In genomic region chr1:177258343-177259037, GRCm38 (mm10) we compare ENCODE assay signal across 8 mouse cellular contexts. TPM values are rescaled to one million over a fixed set of nuclear protein-coding genes. Genes with fewer than 3 reads are reported as not detected.
DNase-seq lines count a peak whose midpoint lies in the region; ATAC-seq and TF ChIP-seq lines count a peak whose summit lies in the region.

No protein-coding gene starts in this region.

- under 1% methylated on average over 55 of the region's 86 CpGs for WGBS in heart, embryonic 12.5 days
- WGBS in kidney, postnatal 0 days: 0% methylated on average over 49 of the region's 86 CpGs
- WGBS in liver, embryonic 11.5 days: 2% methylated on average over 52 of the region's 86 CpGs
- WGBS in stomach, embryonic 14.5 days: under 1% methylated on average over 56 of the region's 86 CpGs

- peak overlapping the region; percentile 71 for H3K4me3 ChIP-seq in erythroblast, embryonic 14.5 days (replicated peaks)
- H3K4me3 ChIP-seq in heart, embryonic 12.5 days: peak overlapping the region; percentile 81
- peak overlapping the region; percentile 98 for H3K4me3 ChIP-seq in kidney, postnatal 0 days (replicated peaks; ENCODE audit: low read depth, low read length)
- peak overlapping the region; percentile 90 for H3K4me3 ChIP-seq in liver, embryonic 11.5 days (ENCODE audit: low read depth, low read length)
- H3K4me3 ChIP-seq in stomach, embryonic 14.5 days (ENCODE audit: low read depth, low read length): peak overlapping the region; percentile 91

- H3K9ac ChIP-seq in heart, embryonic 12.5 days: peak overlapping the region; percentile 88
- peak overlapping the region; percentile 92 for H3K9ac ChIP-seq in kidney, postnatal 0 days (ENCODE audit: low read depth, low read length)
- H3K9ac ChIP-seq in liver, embryonic 11.5 days (ENCODE audit: low read depth, low read length): peak overlapping the region; percentile 82
- peak overlapping the region; percentile 87 for H3K9ac ChIP-seq in stomach, embryonic 14.5 days (replicated peaks; ENCODE audit: low read depth, low read length)

- peak; percentile 88 for ATAC-seq in heart, embryonic 12.5 days (ENCODE audit: insufficient number of reproducible peaks, low FRiP score)
- peak; percentile 92 for ATAC-seq in kidney, postnatal 0 days (replicated peaks; ENCODE audit: low FRiP score, low read depth)
- ATAC-seq in liver, embryonic 11.5 days (replicated peaks; ENCODE audit: low FRiP score): peak; percentile 83
- peak; percentile 92 for ATAC-seq in stomach, embryonic 14.5 days (ENCODE audit: insufficient number of reproducible peaks, insufficient read depth, low FRiP score, low read depth)

- H3K4me2 ChIP-seq in heart, embryonic 12.5 days: peak overlapping the region; percentile 85
- H3K4me2 ChIP-seq in kidney, postnatal 0 days (ENCODE audit: low read length): peak overlapping the region; percentile 83
- H3K4me2 ChIP-seq in liver, embryonic 11.5 days: peak overlapping the region; percentile 95
- H3K4me2 ChIP-seq in stomach, embryonic 14.5 days (replicated peaks; ENCODE audit: low read depth, low read length): peak overlapping the region; percentile 89

- peaks cover 60% of the 10 kb centered on the region for H3K27me3 ChIP-seq in erythroblast, embryonic 14.5 days (ENCODE audit: control insufficient read depth)
- no peaks in the 10 kb centered on the region for H3K27me3 ChIP-seq in heart, embryonic 12.5 days (replicated peaks)
- H3K27me3 ChIP-seq in kidney, postnatal 0 days (ENCODE audit: insufficient read depth, low read length): no peaks in the 10 kb centered on the region
- no peaks in the 10 kb centered on the region for H3K27me3 ChIP-seq in liver, embryonic 11.5 days (replicated peaks; ENCODE audit: control insufficient read depth, insufficient read depth, low read length)
- H3K27me3 ChIP-seq in stomach, embryonic 14.5 days (ENCODE audit: control insufficient read depth, insufficient read depth, low read length): no peaks in the 10 kb centered on the region

- H3K36me3 ChIP-seq in erythroblast, embryonic 14.5 days (ENCODE audit: control insufficient read depth): no peaks in the 10 kb centered on the region
- no peaks in the 10 kb centered on the region for H3K36me3 ChIP-seq in heart, embryonic 12.5 days
- H3K36me3 ChIP-seq in kidney, postnatal 0 days (ENCODE audit: insufficient read depth, low read length): no peaks in the 10 kb centered on the region
- H3K36me3 ChIP-seq in liver, embryonic 11.5 days (ENCODE audit: control insufficient read depth, insufficient read depth, low read length): no peaks in the 10 kb centered on the region
- no peaks in the 10 kb centered on the region for H3K36me3 ChIP-seq in stomach, embryonic 14.5 days (ENCODE audit: control insufficient read depth, insufficient read depth, low read length)

- peak; percentile 71 for TF ChIP-seq POLR2A in brain, embryonic 14.5 days (IDR thresholded peaks at IDR 0.05; ENCODE audit: borderline replicate concordance, extremely low read depth, insufficient read depth, insufficient read length, poor library complexity, severe bottlenecking)

- peaks cover 22% of the 10 kb centered on the region for H3K4me1 ChIP-seq in erythroblast, embryonic 14.5 days (ENCODE audit: control insufficient read depth)
- peaks cover 11% of the 10 kb centered on the region for H3K4me1 ChIP-seq in heart, embryonic 12.5 days (replicated peaks)
- H3K4me1 ChIP-seq in kidney, postnatal 0 days (replicated peaks; ENCODE audit: insufficient read depth, low read length): 0 out of 2 replicates have a peak, but pooled peaks cover 3% of the 10 kb centered on the region
- 0 out of 2 replicates have a peak, but pooled peaks cover 3% of the 10 kb centered on the region for H3K4me1 ChIP-seq in liver, embryonic 11.5 days (replicated peaks; ENCODE audit: control insufficient read depth, insufficient read depth, low read length)
- peaks cover 3% of the 10 kb centered on the region; the same call in 1 of the 2 replicates for H3K4me1 ChIP-seq in stomach, embryonic 14.5 days (ENCODE audit: control insufficient read depth, insufficient read depth, low read length)

- no peak for TF ChIP-seq CTCF in brain, embryonic 14.5 days (IDR thresholded peaks at IDR 0.05; ENCODE audit: borderline replicate concordance, extremely low read depth, insufficient read depth, insufficient read length)
- no peak for TF ChIP-seq CTCF in kidney, postnatal 0 days (IDR thresholded peaks at IDR 0.05; ENCODE audit: low read depth)

- peak; percentile 87 for DNase-seq in CD4-positive helper T cell, adult 2 months (ENCODE audit: low read depth, low spot score)
- DNase-seq in brain, embryonic 14.5 days (ENCODE audit: low read depth): peak; percentile 96
- DNase-seq in kidney, postnatal 0 days (ENCODE audit: low spot score): peak; percentile 95
- DNase-seq in liver, embryonic 11.5 days (ENCODE audit: low spot score): peak; percentile 83
- peak; percentile 66 to 86 for DNase-seq in natural killer cell, adult 2 months (ENCODE audit: low spot score in 2 of 2)

- peak overlapping the region; percentile 86 for H3K27ac ChIP-seq in heart, embryonic 12.5 days (ENCODE audit: poor library complexity, severe bottlenecking)
- peak overlapping the region; percentile 96 for H3K27ac ChIP-seq in kidney, postnatal 0 days
- H3K27ac ChIP-seq in liver, embryonic 11.5 days (ENCODE audit: low read depth, low read length): peak overlapping the region; percentile 90
- peak overlapping the region; percentile 96 for H3K27ac ChIP-seq in stomach, embryonic 14.5 days (ENCODE audit: low read length)

- no peaks in the 10 kb centered on the region for H3K9me3 ChIP-seq in erythroblast, embryonic 14.5 days (ENCODE audit: control insufficient read depth, low read length)
- no peaks in the 10 kb centered on the region for H3K9me3 ChIP-seq in heart, embryonic 12.5 days (replicated peaks)
- no peaks in the 10 kb centered on the region for H3K9me3 ChIP-seq in kidney, postnatal 0 days (replicated peaks; ENCODE audit: low read length)
- no peaks in the 10 kb centered on the region for H3K9me3 ChIP-seq in liver, embryonic 11.5 days (ENCODE audit: control insufficient read depth, low read length)
- no peaks in the 10 kb centered on the region for H3K9me3 ChIP-seq in stomach, embryonic 14.5 days (ENCODE audit: control insufficient read depth, low read depth, low read length)

RNA-seq across cellular contexts. Expression of gene Akt3, which starts 0.5 kb away (rescaled TPM):
- 34.4 and 55.5 TPM in 2 replicates for polyA plus RNA-seq in brain, embryonic 14.5 days (2012; rRNA removed)
- not detected in 2 replicates for polyA plus RNA-seq in erythroblast, embryonic 14.5 days (2012)
- polyA plus RNA-seq in heart, embryonic 12.5 days (2016; fragmentation: Nextera tagmentation; extraction: Ambion mirVana): 7.9 and 8.1 TPM in 2 replicates
- 3.4 TPM in 2 replicates for polyA plus RNA-seq in kidney, postnatal 0 days (2015; fragmentation: Nextera tagmentation; extraction: Ambion mirVana)
- polyA plus RNA-seq in liver, embryonic 11.5 days (2014; fragmentation: Nextera tagmentation; extraction: Ambion mirVana): 3.5 and 4.3 TPM in 2 replicates
- 10.7 and 11.5 TPM in 2 replicates for polyA plus RNA-seq in stomach, embryonic 14.5 days (2014; fragmentation: Nextera tagmentation; extraction: Ambion mirVana)

Comparison
In these comparisons a context has a peak if more than half of its experiments do, and no peak if none do; other contexts are left out.
1. Peak in every context shown above with its lines: DNase-seq, ATAC-seq, H3K4me3 ChIP-seq and H3K27ac ChIP-seq.